Mouse (Mus musculus) spleen, postnatal 14 days (tissue): ENCODE measurements around the gene Katna1.

ENCODE experiments used
- DNase-seq, 2 experiments: peaks; one replicate each; pipeline ENCODE4 v3.0.0; 2021 to 2022; ENCODE audit warnings: low spot score in 2 of 2

The Katna1 gene

DNA sequence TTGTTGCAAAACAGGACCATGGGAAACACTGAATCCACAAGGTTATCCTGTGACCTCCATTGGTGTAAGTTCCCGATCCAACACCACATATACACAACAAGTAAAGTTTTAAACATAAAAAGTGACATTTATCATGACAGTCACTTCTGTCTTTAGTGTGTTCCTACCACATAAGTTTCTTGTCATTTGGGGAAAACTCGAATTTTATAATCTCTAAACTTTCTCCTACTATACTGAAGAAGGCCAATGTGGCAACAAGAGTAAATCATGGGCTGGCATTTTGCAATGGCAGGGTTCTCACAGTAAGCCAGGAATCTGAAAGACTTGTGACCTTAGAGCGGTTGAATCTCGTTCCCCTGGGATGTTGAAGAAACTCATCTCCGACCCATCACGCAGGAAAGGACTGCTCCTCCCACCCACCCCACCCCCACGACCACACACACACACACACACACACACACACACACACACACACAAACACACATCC is 54.0 kb downstream of the Katna1 start:
- DNase-seq, result no peak

DNA sequence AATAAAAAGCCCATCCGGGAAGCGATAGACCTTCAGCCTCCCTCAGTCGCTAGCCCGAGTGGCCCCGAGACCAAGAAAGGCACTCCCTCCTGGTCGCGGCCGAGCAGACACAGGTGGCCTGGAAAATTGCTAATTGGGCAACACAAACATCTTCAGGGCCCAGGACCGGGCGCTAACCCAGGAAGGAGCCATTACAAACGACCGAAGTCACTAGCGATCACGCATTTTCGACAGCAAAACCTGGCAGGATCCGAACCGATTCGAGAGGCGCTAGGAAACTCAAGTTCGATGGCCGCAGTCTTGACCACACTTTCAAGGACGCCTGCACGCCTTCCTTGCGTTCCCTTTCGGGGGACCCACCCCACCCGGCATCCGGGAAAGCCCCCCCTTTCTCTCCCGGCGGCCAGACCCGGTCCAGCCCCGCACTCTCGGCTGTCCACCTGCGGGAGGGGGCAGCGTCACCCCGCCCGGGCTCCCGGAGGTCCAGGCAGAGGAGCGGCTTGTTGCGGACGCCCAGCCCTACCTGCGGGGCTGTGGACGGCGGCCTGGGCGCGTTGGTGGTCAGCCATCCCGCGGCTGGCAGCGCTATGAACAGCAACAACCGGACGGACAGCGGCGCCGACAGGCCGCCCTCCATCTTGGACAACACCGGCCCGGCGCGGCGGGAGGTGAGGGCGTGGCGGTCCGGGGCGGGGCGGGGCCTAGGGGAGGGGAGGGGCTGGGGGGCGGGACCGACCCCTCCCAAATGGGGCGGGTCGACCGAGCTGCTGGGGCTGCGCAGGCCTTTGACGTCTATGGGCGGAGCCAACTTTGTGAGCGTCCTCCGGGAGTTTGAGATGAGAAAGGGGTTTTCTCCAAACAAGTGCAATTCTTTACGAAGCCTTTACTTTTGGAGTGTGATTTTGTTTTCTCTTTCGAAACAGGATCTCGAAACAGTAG is 54.7 kb downstream of the Katna1 start:
- DNase-seq, result peak; percentile 81 to 89

DNA sequence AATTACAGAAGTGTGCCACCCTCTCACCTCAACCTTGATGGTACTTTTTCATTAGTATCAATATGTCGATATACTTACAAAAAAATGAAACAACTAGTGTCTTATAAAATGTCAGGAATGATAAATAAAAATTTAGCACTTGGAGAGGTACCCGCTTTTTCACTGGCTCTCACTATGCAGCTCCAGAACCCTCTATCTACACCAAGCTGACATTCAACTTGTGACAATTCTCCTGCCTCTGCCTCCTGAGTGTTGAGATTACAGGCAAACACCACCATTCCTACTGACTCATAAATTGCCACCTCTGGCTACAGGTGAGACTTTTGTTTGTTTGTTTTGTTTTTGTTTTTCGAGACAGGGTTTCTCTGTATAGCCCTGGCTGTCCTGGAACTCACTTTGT is 55.4 kb downstream of the Katna1 start:
- no peak for DNase-seq

DNA sequence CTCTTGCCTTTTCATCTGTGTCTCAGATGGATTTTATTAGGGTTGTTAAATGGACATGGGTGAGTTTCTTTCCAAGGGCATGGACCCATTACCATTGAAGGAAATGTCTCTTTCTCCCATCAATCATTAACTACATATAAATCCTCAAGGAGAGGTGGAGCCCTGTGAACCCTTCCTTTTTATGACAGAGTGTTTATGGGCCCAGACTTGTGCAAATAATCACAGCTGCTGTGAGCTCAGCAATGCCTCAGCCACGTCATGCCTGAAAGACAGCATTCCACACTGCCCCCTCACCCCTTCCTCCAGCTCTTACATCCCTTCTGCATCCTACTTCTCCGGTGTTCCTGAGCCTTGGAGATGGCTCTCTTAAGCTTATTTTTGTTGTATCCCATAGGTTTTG is 61.5 kb downstream of the Katna1 start:
- no peak for DNase-seq

DNA sequence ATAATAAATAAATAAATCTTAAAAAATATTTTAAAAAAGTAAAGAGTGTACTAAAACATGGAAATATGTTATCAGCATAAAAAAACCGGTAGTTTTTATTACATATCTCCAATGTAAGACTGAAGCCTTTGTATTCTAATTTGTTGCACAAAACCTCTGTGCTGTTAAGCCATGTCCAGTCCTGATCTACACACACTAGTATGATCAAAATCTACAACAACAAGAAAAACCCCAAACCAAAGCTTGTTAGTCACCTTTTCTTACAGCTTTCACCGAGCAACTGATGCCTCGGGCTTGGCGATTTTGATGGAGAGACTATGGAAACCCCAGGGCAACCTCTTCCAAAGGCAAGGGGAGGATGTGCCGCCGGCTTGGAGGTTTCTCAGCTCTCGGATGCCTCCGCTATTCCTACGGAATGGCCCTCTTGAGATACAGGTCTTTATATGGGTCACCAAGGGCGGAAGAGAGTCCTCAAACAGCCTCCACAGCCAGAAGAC is 66.5 kb downstream of the Katna1 start:
- no peak for DNase-seq

DNA sequence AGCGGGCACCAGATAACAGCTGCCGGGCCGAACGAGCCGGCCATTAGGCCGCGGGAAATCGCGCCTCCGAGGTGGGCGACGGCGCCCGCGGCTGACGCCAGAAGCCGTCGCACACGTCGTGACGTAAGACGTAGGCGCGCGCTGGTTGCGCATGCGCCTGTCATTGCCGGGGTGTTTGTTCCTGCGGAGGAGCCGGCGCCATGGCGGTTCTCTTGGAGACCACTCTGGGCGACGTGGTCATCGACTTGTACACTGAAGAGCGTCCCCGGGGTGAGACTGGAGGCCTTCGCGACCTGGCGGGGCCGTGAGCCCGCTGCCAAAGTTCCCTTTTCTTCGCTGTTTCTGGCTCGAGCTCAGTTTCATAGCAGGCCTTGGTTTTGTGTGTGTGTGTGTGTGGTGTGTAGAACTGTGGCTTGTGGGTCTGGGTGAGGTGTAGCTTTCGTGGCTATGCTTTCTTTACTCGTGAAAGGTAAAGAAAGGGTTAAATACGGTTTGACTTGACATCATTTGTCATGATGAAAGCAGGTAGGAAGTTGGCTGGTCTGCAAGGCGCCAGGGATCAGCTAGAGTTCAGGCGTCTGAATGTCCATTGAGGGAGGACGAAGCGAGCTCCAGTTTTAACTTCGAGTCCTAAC is 67.1 kb downstream of the Katna1 start, which contains the start of the genes Ginm1 and Ppil4:
Gene Ginm1 (minus strand): TSS at position 74 of the 635 bp plus-strand sequence.
Gene Ppil4 (plus strand): TSS at position 141 of the 635 bp plus-strand sequence.
- DNase-seq, result peak; percentile 77 to 89

DNA sequence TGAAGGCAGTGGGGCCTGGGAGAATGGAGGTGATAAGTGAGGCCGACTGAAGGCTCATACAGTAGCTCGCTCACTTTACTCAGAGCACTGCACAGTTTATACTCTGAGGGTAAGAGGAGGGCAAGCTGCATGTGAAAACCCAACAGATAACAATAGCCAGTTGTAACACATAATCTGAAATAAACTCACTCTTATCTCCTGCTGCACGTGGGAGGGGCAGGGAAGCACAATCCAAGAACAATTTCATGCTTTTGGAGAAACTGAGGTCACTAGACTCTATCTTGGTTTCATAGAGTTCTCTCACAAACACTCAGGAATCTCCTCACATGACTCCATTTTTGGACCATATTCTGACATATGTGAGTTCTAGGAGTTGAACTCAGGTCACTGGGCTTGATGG is 75.5 kb downstream of the Katna1 start:
- DNase-seq, result no peak

DNA sequence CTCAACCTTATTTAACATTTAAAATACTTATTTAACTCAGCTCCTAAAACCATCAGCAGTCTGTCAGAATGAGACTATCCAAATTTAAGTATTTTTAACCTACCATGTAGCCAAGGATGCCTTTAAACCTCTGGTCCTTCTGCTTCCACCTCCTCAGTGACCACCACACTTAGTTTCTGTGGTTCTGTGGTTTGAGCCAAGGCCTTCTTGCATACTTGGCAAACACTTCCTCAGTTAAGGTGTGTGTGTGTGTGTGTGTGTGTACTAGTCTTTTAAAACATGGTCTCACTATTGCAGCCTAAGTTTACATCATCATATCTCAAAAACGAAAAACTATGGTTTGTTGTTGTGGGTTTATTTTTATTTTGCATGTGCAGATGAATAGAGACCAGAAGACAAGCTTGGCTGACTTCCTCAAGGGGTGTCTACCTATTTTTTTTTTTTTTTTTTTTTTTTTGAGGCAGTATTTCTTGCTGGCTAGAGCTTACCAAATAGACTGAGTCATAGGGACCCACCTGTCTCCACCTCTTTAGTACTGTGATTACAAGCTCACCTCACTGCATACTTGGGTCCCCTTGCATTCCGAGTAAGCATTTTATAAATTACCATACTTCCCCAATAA is 76.8 kb downstream of the Katna1 start:
- DNase-seq, result no peak

DNA sequence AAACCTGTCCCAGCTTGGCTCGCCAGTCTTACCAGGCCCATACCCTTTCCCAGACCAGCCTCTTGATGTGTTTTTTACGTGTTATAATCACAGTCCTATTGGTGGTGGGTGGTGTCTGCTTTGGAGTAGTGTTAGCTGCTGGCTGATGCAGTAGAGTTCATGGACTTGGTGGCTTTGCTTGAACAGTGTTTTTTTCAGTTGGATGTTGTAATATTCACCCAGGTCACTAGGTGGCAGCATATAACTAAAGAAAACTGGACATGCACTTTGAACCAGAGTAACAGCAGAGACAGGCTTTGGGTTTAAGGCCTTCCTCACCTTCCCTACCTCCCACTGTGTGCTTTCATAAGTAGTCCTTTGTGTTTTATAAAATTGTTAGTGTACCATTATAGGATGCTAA is 84.1 kb downstream of the Katna1 start:
- DNase-seq, result peak in 1 of 2 experiments; percentile 25
